Mouse (Mus musculus): ENCODE data around the gene Foxd1.

Gene Foxd1

DNA sequence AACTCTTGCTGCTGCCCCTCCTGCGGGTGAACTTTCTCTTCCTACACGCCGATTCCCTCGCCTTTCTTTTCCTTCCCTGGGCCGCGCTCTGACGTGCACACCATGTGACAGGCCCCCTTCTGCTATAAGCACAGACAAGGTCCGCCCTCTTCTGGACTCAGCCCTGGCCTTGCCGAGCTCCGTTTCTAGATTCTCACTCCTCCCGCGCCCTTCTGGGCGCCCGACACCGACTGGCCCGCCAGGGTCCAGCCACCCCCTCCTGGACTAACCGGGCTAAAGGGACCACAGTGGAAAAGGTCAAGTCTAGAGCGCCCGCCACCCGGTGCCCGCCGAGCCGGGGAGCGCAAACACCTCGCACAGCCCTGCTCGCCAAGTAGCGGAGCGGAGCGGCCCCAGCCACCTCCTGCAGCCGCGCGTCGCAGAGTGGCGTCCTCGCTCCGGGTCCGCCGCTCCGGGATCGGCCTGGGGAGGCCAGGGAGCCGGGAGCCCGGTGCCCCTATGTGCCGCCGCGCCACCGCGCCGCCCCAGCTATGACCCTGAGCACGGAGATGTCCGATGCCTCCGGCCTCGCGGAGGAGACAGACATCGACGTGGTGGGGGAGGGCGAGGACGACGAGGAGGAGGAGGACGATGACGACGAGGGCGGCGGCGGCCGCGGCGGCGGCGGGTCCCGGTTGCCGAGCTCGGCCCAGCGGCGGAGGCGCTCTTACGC is at the start of gene Foxd1:
Gene Foxd1, plus strand, starts transcription at position 153 of the 712 bp plus-strand sequence.
- DNase-seq = peak; percentile 6 to 21

DNA sequence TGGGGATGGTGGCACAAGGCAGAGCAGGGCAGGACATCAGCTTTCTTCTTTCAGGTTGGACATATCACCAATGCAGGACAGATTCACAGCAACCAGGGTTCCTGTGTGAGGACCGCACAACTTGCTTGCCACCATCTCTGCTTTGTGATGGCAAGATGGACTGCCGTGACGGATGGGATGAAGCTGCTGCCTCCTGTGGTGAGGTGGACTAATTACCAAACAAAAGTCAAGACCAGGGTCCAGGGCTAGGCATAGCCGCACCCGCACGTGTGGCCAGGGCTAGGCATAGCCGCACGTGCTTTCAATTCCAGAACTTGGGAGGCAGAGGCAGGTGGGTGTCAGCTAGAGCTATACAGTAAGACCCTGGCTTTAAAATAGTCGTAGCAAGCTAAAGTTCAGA is 48.8 kb upstream of the Foxd1 start:
- no peak for DNase-seq

DNA sequence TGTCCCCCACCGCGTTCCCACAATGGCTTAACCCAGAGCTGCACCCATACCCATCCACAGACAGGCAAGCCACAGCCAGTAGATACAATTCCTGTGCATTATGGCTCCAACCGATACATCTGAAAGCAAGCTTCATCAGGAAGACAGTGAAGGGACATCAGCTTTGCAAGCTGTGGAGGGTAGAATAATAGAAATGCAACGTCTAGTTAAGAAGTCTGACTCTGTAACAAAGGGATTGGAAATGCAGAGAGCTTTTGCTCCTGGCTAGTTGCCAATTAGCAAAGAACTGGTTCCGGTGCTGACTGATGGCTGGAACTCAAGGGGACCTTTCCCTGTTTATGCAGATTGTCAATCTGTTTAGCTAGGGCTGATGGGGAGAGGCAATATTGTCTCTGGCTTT is 47.6 kb upstream of the Foxd1 start:
- no peak for DNase-seq

DNA sequence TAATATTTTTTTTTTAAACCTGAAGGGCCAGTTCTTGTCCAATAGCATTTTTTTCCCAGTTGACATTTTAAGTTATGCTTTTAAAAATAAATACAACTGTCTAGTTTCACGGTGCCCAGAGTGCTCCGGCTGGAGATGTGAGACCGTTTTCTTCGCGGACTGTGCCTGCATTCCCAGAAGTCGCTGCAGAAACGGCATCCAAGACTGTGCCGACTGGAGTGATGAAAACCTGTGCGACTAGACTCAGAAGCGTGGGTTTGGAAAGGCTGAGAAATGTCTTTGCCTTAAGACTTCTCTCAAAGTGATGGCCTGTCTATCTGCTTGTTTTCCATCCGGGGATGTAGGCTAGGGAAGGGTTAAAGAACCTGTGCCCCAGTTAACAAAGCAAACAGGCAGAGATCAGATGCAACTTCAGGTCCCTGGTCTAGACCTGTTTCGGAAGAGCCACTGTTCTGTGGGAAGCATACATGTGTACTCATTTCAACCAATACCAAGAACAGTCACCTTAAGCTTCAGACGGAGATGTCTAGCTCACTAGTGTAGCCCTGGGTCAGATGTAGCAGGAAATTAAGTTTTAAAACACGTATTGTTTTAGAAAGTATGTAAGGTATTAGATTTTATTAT is 47.1 kb upstream of the Foxd1 start:
- no peak for DNase-seq

DNA sequence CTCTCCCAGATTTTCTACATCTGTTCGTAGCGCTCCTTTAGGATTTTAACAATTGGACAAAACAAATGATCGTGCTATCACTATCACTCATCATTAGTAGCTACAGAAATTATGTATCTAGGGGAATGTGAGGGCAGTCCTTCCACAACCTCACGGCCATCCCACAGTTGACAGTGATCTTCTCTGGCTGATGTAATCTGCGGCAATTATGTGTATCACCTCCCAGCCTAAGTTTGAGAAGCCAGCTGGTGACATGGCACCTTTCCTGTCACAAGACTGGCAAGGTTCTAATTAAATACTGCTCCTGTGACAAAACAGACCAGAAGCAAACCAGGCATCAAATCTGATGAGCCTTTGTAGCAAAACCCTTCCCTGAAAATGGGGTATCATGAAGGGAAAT is 46.0 kb upstream of the Foxd1 start:
- no peak for DNase-seq

DNA sequence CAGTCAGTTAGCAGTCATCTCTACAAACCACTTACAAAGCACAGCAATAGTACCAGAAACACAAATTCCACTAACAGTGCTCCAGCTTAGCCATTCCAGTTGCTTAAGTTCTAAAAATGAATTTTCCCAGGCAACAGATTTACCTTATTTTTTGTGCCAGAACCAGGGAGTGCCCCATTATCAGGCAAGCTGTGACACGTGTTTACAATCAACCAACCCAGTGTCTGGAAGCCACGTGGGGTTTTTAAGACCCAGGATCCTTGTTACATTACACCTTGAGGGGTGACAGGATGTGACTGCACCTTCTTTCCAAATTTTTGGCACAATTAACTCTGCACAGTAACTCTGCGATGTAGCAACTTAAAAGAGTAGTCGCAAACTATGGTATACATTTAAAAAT is 45.3 kb upstream of the Foxd1 start:
- DNase-seq = no peak

DNA sequence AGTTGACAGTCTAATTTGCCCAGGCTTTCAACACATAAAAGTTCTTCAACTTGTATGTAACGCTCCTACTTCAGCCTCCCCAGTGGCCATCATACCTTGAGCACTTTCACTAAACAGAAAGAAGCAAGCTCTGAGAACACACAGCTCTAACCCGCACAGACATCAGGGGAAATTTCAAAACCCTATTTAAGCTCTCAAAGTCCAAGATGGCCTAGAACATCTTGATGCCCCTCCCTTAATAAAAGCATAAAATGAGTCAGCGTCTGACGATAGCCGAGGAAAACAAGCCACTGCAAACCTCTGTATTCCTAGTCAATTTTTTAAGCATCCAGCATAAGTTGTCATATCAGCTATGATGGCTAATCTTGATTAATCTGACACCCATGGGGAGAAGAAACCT is 42.4 kb upstream of the Foxd1 start:
- no peak for DNase-seq

DNA sequence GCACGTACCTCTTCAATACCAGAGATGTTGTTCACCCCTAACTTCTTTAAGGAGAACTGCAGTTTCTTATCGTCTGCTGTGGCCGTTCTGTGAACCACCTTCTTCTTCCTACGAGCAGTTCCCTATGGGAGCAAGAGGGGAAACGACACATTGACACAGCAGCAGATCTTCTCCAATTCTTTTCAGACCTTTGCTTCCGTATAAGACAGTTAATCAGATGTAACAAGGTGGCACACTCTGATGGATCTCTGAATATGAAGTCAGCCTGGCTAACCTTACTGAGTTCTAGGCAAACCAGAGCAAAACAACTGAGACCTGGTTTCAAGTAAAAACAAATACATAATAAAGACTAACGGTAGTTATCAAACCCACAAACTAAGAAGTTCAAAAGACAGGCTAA is 40.4 kb upstream of the Foxd1 start:
- no peak for DNase-seq

DNA sequence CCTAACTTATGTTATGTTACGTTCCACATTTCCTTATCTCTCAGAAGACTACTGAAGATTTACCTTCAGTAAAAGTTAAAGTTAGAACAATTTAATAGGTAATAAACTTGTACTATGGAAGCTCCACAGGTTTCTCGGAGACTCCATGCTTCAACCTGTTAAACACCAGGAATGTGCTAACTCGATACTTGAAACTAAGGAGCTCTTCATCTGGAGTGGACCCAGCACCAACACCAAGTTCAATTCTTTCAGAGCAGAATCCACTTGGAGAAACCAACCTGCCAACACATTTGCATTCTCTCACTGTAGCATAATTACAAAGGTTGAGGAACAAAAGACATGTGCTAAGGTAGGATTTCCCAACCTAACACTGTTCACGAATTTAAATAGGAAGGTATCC is 38.9 kb upstream of the Foxd1 start:
- DNase-seq = no peak

DNA sequence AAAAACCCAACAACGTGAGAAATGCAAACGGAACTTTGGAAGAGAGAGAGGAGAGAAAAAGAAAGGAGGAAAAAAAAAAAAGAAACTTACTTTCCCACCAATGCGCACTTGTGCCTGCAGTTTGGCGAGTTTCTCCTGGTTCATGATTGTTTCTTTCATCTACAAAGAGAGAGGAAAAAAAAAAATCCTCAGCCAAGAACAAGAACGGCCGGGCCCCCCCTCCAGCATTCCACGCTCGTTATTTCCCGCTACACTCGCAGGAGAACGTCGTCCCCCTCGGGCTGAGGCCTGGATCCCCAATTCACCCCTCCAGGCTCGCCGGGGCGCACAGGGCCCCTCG is 37.9 kb upstream of the Foxd1 start:
- no peak for DNase-seq

DNA sequence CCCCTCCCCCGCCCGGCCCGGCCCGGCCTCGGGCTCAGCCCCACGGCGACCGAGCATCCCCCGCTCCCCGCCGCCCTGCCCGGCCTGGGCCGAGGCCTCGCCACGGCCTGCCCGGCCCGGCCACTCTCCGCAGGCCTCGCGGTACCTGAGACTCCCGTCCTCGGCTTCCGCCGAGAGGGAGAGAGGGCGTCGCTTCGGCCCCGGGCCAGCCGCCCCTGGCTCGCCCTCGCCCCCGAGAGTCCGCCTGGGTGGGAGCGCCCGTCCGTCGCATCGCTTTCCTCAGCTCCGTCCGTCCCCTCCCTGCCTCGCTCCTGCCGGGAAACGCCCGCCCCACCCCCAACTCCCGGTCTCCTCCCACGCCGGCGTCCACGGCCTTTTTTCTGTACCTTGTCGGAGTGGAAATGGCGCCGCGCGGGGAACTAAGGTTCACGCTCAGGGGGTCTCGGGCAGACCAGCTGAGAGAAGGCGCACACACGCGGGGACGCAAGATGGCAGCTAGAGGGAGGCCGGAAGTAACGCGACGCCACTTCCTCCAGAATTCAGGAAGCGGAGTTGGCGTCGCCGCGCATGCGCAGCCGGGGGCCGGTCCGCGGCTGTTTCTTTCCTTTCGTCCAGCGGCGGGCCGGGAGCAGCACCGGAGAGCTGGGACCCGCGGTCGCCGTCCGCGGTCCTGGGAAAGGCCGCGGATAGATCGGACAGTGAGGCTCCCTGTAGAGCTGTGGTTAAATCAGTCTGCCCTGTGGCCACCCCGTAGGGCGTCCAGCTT is 37.4 kb upstream of the Foxd1 start, which contains the start of gene Btf3:
Gene Btf3, minus strand, starts transcription at position 527 of the 766 bp plus-strand sequence.
- DNase-seq = peak; percentile 88 to 90

DNA sequence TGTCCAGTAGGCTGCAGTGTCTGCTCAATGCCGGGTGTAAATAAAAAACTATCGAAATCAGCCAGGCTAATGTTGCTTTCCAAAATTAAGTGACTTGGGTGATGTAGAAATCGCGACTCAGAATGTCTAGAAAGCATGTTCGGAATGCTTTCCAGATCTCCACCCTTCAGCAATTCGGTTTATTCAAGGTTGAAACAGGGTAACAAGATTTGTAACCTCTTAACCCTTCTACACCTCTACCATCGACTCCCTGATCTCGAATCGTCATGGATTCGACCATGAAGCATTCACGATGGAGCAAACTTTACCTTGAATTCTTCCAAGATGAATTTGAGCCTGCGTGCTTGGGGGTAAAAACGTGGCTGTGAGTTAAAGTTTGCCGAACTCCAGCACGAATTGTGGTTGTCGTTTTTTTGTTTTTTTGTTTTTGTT is 36.8 kb upstream of the Foxd1 start:
- DNase-seq = no peak

DNA sequence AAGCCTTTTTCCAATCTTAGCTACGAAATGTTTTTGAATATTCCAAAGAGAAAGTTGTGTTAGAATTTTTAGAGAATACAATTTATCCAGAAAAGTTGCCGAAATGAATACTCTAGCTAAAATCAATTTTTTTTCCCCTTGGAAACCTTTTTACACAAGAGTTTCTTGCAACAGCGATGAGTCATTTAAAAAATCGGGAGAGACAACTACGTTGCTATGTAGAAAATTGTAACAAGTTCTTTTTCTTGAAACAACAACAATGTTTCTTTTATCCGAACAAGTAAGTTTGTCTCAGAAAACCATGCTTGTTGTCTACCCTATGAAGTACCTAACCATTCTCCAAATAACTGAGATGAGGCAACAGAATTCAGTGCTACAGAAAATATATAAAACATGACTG is 36.1 kb upstream of the Foxd1 start:
- no peak for DNase-seq

DNA sequence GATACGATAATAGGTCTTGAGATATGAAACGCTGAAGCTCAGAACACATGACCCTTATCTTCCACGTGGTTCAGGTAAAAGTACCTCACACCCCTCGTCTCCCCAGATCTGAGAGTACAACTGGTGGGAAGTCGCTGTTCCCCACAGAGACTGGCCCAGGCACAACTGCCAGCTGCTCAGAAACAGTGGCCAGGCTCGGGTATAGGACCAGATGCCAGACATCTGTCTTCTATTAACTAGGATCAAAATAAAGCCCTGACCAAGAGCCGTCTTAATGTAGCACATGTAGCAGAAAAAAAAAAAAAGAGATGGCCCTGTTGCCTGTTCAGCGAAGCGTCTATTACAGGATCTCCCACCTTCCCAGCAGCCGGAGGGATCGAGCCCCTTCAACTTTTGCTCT is 29.0 kb upstream of the Foxd1 start:
- no peak for DNase-seq

DNA sequence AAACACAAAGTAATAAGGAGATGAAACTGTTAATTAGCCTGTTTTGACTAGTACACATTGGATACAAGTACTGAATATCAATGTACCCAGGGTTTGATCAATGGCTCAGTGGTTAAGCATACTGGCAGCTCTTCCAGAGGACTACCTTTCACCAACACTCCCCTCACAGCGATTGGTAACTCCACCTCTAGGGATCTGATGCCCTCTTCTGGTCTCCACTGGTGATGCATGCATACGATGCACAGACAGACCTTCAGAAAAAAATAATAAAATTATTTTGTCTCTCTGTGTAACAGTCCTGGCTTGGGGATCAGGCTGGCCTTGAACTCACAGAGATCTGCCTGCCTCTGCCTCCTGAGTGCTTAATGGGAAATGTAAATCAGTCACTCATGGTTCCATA is 21.9 kb upstream of the Foxd1 start:
- peak; percentile 23 to 37 for DNase-seq

DNA sequence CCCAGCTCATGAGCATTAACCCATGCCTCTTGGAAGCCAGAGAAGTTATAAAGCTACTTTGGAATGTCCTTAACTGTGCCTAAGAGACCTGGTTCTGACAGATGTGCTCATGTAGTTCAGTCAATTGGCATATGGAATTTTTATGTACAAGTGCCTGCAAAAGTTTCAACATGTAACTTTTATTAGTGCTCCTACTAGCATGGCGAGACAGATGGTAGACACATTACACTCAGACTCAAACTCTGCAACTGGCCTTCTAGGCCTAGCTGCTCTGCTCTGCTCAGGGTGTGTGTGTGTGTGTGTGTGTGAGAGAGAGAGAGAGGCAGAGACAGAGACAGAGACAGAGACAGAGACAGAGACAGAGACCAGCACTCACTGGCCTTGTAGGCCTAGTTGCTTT is 17.8 kb upstream of the Foxd1 start:
- DNase-seq = no peak

DNA sequence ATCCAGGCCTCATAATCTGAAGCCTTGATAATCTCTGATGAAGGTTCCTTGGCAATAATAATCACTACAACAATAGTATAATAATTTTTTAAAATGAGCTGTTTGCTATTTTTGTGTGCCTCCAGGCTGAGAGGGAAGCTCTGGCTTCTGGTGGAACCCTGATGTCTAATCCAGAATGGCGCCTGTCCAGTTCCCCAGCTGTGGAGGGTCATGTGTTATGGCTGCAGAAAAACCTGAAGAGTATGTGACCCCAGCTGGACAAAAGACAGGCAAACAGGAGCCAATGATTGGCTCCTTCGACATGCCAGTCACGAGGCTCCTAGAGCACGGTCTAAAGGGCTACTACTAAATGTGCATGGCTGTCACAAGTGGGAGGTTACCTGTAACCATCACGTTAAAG is 13.5 kb upstream of the Foxd1 start:
- no peak for DNase-seq

DNA sequence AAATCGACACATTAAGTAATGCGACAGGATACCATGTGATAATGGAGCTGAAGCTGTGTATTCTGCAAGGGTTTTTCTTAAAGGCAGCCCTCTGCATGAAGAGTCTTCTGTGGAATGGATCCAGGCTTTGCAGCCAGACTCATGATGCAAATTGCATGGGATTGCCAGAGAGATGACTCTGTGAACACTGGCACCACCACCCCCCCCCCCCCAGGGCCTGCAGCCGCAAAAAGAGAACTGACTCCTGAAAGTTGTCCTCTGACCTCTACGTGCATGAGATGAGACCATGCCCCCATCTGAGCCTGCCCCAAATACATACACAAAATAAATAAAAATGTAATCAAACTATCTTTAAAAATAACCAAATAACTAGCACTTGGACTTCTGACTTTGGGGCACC is 4.6 kb upstream of the Foxd1 start:
- no peak for DNase-seq

DNA sequence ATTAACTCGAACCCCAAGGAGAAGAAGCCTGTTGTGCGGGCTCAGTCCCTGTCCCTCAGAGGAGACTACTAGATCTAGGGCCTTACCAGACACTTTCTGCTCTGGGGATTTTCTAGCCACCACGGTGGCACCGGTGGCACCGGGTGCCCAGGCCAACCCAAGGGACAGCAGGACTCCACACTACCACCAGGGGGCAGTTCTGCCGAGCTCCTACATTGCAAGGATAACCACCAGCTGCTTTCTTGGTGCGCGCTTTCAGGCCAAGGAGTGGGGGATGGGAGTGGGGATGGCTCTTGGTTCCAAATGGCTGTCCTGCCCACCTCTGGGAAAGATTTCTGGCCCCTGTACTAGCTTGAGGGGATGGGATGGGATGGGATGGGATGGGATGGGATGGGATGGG is 2.5 kb upstream of the Foxd1 start:
- DNase-seq = peak; percentile 17 to 19

DNA sequence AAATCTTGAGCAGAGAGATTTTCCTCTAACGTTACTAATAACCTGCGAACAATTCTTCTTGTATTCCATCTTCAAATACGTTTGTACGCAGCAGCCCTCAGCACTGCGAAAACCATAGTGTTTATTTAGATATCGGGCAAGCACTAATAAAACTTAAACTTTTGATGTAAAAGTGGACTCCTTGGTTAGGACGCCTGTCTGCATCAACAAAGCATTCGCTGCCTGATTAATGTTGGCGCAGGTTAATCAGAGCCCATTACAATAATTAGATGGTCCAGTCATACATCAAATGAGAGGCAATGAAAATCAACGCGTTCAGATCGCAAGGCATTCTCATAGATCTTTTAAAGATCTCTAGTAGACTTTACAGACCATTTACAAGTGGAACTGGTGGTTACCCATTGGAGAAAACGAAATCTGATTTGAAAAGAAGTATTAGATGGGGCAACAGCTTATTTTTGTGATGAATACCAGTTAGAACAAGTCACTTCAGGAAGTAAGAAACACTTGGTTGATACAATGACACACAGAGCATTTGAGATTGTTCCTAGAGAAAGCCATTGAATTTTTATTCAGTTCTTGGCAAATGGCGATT is 1.6 kb upstream of the Foxd1 start:
- DNase-seq = no peak

DNA sequence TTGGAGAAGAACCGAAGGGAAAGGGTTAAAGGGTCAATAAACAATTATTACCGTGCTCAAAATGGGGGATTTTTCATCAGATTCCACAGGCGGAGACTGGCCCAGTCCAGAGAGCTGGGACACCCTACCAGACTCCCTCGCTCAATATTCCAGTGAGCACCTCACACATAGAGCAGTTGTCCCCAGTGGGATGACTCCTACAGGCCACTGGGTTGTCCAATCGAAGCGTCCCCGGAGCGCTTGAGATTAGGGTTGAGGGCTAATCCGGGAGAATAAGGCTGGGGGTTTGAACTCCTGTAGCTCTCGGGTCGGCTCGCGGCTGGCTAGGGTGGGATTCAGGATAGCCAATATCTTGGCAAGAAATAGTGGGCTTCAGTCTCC is 343 bp upstream of the Foxd1 start:
- DNase-seq = no peak

DNA sequence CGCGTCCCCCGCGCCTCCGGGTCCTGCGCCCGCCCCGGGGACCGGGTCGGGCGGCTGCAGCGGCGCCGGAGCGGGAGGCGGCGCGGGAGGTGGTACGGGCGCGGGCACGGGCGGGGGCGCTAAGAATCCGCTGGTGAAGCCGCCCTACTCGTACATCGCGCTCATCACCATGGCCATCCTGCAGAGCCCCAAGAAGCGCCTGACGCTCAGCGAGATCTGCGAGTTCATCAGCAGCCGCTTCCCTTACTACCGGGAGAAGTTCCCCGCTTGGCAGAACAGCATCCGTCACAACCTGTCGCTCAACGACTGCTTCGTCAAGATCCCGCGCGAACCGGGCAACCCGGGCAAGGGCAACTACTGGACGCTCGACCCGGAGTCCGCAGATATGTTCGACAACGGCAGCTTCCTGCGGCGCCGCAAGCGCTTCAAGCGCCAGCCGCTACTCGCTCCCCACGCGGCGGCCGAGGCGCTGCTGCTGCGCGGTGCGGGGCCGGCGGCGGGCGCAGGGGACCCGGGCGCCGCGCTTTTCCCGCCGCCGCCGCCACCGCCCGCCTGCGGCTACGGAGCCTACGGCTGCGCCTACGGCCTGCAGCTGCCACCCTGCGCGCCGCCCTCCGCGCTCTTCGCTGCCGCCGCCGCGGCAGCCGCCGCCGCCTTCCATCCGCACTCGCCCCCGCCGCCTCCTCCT is 973 bp downstream of the Foxd1 start:
- DNase-seq = peak; percentile 7 to 10

DNA sequence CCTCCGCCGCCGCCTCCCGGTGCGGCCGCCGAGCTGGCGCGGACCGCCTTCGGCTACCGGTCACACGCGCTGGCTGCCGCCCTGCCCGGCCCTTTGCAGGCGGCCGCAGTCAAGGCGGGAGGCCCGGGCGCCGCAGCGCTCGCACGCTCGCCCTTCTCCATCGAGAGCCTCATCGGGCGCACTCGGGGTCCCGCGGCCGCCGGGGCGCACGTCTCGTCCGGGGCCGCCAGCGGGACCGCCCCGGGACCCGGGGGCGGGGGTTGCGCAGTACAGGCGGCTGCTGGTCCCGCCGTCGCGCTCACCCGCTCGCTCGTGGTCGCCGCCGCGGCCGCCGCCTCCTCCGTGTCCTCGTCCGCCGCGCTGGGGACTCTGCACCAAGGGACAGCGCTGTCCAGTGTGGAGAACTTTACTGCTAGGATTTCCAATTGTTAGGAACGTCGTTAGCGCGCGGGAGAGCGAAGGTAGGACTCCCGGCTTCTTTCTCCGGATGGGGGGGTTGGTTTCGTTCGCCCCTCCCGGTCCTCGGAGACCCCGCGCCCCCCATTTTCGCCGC is 1.6 kb downstream of the Foxd1 start:
- peak in 1 of 2 experiments; percentile 5 for DNase-seq
